Mouse (Mus musculus) neutrophil, adult 65 days (primary cell): ENCODE data around the gene Wfikkn1. TPM values are rescaled to one million over a fixed set of nuclear protein-coding genes. Genes with fewer than 3 reads are reported as not detected.

ENCODE experiments used
- total RNA-seq: library from RNA; stranded (reverse); gene quantifications from 2 replicates; pipeline ENCODE4 v1.2.4, GENCODE M21; 2023

The Wfikkn1 gene
- 2.1 and 4.1 TPM in 2 replicates for total RNA-seq

GRCm38 (mm10) chr17:25880196-25880910 lies at the start of gene Wfikkn1:
Gene Wfikkn1 (minus strand): TSS chr17:25880858.

GRCm38 (mm10) chr17:25919144-25919785 lies 38.6 kb upstream of the Wfikkn1 start, which contains the start of gene Rab40c:
Gene Rab40c (minus strand): TSS chr17:25919727.

GRCm38 (mm10) chr17:25874721-25875170 lies 5.9 kb downstream of the Wfikkn1 start, which contains the start of gene Mettl26:
Gene Mettl26 (plus strand): TSS chr17:25875074.

GRCm38 (mm10) chr17:25868601-25869191 lies 12.0 kb downstream of the Wfikkn1 start, which contains the start of gene Mcrip2:
Gene Mcrip2 (minus strand): TSS chr17:25868764.

GRCm38 (mm10) chr17:25860832-25861703 lies 19.6 kb downstream of the Wfikkn1 start, which contains the start of gene Wdr90:
Gene Wdr90 (minus strand): TSS chr17:25861501.

GRCm38 (mm10) chr17:25844396-25844901 lies 36.2 kb downstream of the Wfikkn1 start, which contains the start of gene Rhot2:
Gene Rhot2 (minus strand): TSS chr17:25844851.

GRCm38 (mm10) chr17:25841117-25841880 lies 39.4 kb downstream of the Wfikkn1 start, which contains the start of gene Gm20683:
Gene Gm20683 (minus strand): TSS chr17:25841763.

GRCm38 (mm10) chr17:25837076-25837410 lies 43.6 kb downstream of the Wfikkn1 start, which contains the start of gene Rhbdl1:
Gene Rhbdl1 (minus strand): TSS chr17:25837295.

GRCm38 (mm10) chr17:25833291-25833663 lies 47.4 kb downstream of the Wfikkn1 start, which contains the start of gene Stub1:
Gene Stub1 (minus strand): TSS chr17:25833404.

GRCm38 (mm10) chr17:25828712-25829557 lies 51.7 kb downstream of the Wfikkn1 start, which contains the start of gene Jmjd8:
Gene Jmjd8 (plus strand): TSS chr17:25828867.

Other genes starting within 250 kb of the Wfikkn1 start
- gene Gng13, start 163.7 kb downstream of the Wfikkn1 start, total RNA-seq: not detected in 2 replicates
- 9.7 and 18.7 TPM in 2 replicates for gene Chtf18, start 153.4 kb downstream of the Wfikkn1 start, total RNA-seq
- 4.5 TPM in 2 replicates for gene Rpusd1, start 153.2 kb downstream of the Wfikkn1 start, total RNA-seq
- gene Mslnl, start 144.8 kb downstream of the Wfikkn1 start, total RNA-seq: not detected in 2 replicates
- gene Msln, start 126.5 kb downstream of the Wfikkn1 start, total RNA-seq: 0.88 TPM in 1 of 2 replicates, not detected in the other
- 24.6 and 35.5 TPM in 2 replicates for gene Narfl, start 107.1 kb downstream of the Wfikkn1 start, total RNA-seq
- 10.2 and 14.6 TPM in 2 replicates for gene Haghl, start 95.2 kb downstream of the Wfikkn1 start, total RNA-seq
- 0.22 TPM in 1 of 2 replicates, not detected in the other for gene Ccdc78, start 94.3 kb downstream of the Wfikkn1 start, total RNA-seq
- gene Fam173a, start 88.0 kb downstream of the Wfikkn1 start, total RNA-seq: 25.4 and 34.7 TPM in 2 replicates
- gene AC134908.4, start 85.2 kb downstream of the Wfikkn1 start, total RNA-seq: not detected in 2 replicates
- 10.9 and 16.2 TPM in 2 replicates for gene Metrn, start 83.7 kb downstream of the Wfikkn1 start, total RNA-seq
- 0.11 TPM in 1 of 2 replicates, not detected in the other for gene Fbxl16, start 71.8 kb downstream of the Wfikkn1 start, total RNA-seq
- 13.3 and 17.6 TPM in 2 replicates for gene Wdr24, start 57.2 kb downstream of the Wfikkn1 start, total RNA-seq
- gene Jmjd8, start 52.0 kb downstream of the Wfikkn1 start, total RNA-seq: 7.7 and 8.2 TPM in 2 replicates
- gene Stub1, start 47.5 kb downstream of the Wfikkn1 start, total RNA-seq: 35.4 and 46.5 TPM in 2 replicates
- 0.64 and 1.3 TPM in 2 replicates for gene Rhbdl1, start 43.6 kb downstream of the Wfikkn1 start, total RNA-seq
- 1.7 and 2.8 TPM in 2 replicates for gene Gm20683, start 39.1 kb downstream of the Wfikkn1 start, total RNA-seq
- gene Rhot2, start 36.0 kb downstream of the Wfikkn1 start, total RNA-seq: 26.5 and 33.7 TPM in 2 replicates
- gene Wdr90, start 19.4 kb downstream of the Wfikkn1 start, total RNA-seq: 21.9 and 25.5 TPM in 2 replicates
- 1.4 and 3.2 TPM in 2 replicates for gene Mcrip2, start 12.1 kb downstream of the Wfikkn1 start, total RNA-seq
- gene Mettl26, start 5.8 kb downstream of the Wfikkn1 start, total RNA-seq: 6.4 and 6.5 TPM in 2 replicates
- gene Rab40c, start 38.9 kb upstream of the Wfikkn1 start, total RNA-seq: 13.0 and 17.4 TPM in 2 replicates
- 34.9 and 36.2 TPM in 2 replicates for gene Pigq, start 64.1 kb upstream of the Wfikkn1 start, total RNA-seq
- gene Nhlrc4, start 64.1 kb upstream of the Wfikkn1 start, total RNA-seq: not detected in 2 replicates
- gene A930017K11Rik, start 71.7 kb upstream of the Wfikkn1 start, total RNA-seq: not detected in 2 replicates
- gene Capn15, start 104.9 kb upstream of the Wfikkn1 start, total RNA-seq: 12.0 and 19.3 TPM in 2 replicates
- 0.75 and 1.3 TPM in 2 replicates for gene Rab11fip3, start 188.7 kb upstream of the Wfikkn1 start, total RNA-seq
- gene Decr2, start 209.5 kb upstream of the Wfikkn1 start, total RNA-seq: 2.5 and 3.0 TPM in 2 replicates
- 0.69 and 1.1 TPM in 2 replicates for gene Nme4, start 214.7 kb upstream of the Wfikkn1 start, total RNA-seq
- gene Tmem8, start 232.4 kb upstream of the Wfikkn1 start, total RNA-seq: 63.4 and 78.1 TPM in 2 replicates
- 25.2 and 27.1 TPM in 2 replicates for gene Mrpl28, start 242.6 kb upstream of the Wfikkn1 start, total RNA-seq